Mouse (Mus musculus): ENCODE data around the gene Actg2.

DNA sequence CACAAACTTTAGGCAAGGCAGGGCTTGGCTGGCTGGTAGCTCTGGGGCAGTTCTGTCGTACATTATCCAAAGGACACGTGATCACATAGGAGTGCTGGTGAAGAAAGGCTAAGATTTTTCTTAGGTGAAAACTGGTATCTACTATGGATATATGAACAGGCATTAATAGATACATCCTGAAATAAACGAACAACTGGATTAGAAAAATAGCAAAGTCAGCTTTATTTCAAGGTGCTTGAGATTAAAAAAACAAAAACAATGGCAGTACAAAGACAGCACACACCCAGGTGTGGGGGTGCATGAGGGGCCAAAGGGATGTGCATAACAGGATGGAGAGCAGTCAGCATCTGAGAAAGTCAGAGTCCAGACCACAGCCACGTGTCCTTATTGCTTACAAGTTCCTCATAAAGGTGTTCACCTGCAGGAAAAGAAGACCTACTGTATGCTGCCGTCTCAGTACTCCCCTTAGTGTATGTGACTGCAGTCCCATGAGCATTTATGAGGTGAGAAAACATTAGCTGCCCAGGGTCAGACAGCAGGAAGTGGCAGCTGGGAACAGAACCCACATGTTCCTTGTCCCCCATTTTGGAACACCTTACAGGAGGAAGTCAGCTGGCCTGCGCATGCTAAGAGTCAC, 55.9 kb downstream of the Actg2 start:
- TF ChIP-seq GABPA (IDR thresholded peaks at IDR 0.05; ENCODE audit: low read depth, low read length) (no peak), ZMIZ1 (IDR thresholded peaks at IDR 0.05; ENCODE audit: low read depth, low read length) (no peak), NELFE (IDR thresholded peaks at IDR 0.05; ENCODE audit: low read depth, low read length) (no peak), CTCF (IDR thresholded peaks at IDR 0.05 in 2 of 3, conservative IDR thresholded peaks at IDR 0.05 in 1 of 3; ENCODE audit: control insufficient read depth in 1 of 3, insufficient read depth in 1 of 3, low read depth in 2 of 3, low read length in 3 of 3, poor library complexity in 1 of 3, severe bottlenecking in 1 of 3) (no peak), HCFC1 (IDR thresholded peaks at IDR 0.05; ENCODE audit: low read depth, low read length) (no peak), MAFK (IDR thresholded peaks at IDR 0.05; ENCODE audit: borderline replicate concordance, low read depth, low read length) (peak; percentile 19; the same call in 1 of the 2 replicates), TAL1 (IDR thresholded peaks at IDR 0.05; ENCODE audit: low read length) (no peak), POLR2A (IDR thresholded peaks at IDR 0.05; ENCODE audit: control insufficient read depth in 1 of 2, insufficient read depth in 1 of 2, low read depth in 1 of 2, low read length in 2 of 2, poor library complexity in 1 of 2) (no peak), CHD2 (IDR thresholded peaks at IDR 0.05; ENCODE audit: low read length) (no peak), UBTF (IDR thresholded peaks at IDR 0.05; ENCODE audit: borderline replicate concordance, insufficient read depth, low read depth, low read length) (no peak)

Measured in MEL (cell line).